Mouse (Mus musculus): ENCODE results near the gene Hoxb9.

The Hoxb9 gene

DNA sequence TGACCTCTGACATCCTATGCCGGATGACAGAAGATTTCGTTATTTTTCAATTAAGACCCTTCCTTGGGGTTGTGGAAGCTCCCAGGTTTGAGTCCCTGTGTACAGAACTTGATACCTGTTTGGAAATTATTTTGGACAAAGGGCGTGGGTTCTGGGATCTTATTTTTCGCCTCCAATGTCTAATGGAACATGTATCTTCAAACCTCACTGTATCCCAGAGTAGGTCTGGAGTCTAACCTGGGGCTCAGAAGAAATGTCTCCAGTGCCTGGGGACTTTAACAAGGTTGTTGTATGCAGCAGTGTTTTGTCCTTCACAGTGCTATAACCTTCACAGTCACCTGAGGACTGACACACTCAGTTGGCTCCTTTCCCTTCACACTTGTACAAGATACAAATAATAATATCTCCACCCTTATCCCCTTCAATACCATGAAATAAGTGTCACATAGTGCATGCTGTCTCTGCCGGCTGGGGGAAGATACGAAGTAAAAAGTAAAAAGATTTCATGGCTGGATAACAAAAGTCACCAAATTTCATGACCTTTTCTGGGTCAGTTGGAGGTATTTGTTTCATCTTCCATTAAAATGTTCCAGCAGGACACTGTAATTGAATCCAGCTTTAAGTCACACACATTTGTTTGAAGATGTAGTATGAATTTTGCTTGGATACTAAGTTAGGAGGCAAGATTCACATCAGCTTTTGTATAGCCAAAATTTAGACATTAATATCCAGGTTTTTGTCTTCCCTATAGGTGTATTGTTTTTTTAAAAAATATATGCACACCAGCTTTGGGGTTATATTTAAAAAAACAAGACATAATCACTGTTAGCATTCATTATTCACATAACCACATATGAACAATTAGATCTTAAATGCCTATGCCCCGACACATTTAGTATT lies 4.0 kb upstream of the Hoxb9 start:
- DNase-seq: no peak

DNA sequence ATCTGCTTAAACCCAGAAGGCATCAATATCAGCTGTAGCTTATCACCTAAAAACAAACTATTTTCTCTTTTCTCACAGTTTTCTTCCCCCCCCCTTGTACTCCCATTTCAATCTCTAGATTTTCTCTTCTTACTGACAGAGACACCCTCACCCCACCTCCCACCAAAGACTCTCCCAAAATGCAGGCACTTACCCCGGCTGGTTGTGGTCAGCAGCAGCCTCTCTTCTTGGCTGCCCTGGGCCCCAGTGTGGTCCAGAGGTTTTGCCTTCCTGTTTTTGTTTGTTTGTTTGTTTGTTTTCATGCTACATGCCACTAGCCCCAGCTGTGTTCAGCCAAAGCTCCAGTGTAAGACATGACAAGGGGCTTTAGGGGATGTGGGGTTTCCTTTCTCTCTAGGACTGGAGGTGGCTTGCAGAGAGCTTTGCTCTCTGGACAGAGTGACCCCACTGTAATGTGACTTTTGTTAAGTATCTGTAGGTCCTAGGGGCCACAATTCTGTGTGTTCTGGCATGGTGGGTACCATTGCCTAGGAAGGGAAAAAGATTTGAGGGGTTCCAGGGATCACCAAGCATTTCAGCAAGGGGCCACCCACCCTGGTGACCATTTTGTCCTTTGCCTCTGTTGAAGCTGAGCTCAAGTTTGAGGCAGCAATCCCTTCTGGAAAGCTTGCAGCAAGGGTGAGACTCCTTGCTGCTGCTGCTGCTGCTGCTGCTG lies 3.1 kb upstream of the Hoxb9 start:
- no peak for DNase-seq

GRCm38 (mm10) chr11:96269869-96270268 lies 1.4 kb upstream of the Hoxb9 start:
- no peak for DNase-seq

GRCm38 (mm10) chr11:96271541-96272011 lies 319 bp downstream of the Hoxb9 start:
- no peak for DNase-seq

DNA sequence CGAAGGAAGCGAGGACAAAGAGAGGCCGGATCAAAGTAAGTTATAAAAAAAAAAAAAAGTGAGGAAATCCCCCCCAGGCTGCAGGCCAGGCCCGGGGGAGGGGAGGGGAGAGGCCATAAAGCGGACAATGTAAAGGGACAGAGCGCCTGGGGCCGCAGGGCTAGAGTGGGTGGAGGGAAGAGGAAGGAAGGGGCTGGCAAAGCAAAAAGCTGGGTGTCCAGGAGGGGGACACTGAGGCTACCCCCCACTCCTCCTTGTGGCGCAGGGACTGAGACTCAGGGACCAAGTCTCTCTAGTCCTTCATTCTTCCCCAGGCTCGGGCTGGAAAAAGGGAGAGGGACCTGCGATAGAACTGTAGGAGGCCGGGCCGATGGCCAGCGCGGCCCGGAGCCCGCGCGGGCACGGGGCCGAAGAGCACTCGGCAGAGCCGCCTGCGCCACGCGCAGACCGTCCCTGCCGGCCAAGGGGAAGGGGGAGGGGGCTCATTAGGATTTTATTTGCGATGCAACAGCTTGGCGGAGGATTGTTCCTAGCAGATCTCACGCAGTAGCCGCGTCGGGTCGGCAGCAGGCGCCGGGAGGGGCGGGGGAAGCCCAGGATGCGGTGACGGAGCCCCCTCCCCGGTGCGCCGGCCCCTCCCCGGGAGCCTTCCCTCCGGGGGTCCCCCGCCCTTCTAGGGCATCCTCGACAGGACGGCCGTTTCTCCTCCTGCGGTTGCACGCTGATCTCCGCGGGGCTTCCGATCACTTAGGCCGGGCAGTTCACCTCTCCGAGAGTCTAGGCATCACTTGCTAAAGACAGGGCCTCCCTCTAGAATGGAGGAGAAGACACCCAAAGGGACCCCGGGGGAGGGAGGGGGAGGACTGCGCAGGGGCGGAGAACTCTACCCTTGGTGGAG lies 1.0 kb downstream of the Hoxb9 start:
- no peak for DNase-seq

DNA sequence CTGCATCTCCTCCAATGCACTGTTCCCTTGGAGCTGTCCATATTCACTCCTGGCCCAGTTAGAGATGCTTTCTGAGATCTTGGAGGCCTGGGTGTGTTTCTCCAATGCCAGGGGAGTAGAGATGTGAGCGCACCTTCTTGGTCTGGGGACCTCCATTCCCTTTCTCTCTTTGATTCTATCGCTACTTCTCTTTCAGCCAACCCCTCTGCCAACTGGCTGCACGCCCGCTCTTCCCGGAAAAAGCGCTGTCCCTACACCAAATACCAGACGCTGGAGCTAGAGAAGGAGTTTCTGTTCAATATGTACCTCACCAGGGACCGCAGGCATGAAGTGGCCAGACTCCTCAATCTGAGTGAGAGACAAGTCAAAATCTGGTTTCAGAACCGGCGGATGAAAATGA lies 3.2 kb downstream of the Hoxb9 start:
- no peak for DNase-seq

GRCm38 (mm10) chr11:96275896-96276295 lies 4.6 kb downstream of the Hoxb9 start:
- no peak for DNase-seq

DNA sequence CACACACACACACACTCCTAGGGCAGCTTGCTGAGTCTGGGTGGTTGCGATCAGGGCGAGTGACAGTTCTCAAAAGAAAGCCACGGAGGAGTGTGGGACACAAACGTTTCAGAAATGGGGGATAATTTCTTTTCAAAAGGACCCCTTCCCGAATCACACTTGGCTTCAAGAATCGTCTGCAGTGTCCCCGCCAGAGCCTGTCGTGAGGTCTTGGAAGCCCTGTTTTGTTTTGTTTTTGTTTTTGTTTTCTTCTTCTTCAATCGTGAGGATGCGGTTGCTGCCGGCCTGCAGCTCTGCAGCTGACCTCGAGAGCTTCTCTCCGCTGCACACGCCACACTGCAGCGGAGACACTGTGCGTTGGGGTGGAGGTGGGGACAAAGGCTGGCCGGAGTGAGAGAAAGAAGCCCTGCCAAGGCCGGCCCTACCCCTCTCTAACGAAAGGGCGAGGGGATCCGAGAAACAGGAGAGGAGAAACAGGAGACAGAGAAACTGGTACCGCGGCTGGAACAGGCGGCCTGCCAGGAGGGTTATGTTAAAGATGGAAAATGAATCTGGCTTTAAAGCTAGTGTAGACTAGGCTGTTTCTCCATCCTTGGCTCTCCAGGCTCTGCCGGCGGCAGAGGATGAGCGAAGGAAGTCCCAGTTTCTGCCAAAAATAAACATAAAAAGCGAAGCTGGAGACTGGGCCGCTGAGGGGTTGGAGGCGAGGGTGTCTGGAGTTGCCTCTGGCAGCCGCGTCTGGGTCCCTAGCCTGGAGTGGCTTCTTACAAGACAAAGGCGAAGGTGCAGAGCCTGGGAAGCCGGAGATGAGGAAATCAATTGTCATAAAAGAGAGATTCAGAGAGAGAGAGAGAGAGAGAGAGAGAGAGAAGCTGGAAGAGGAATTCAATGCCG lies 6.1 kb downstream of the Hoxb9 start:
- DNase-seq: no peak

- no peak for DNase-seq
Measured at GRCm38 (mm10) chr11:96278324-96278723, 7.1 kb downstream of the Hoxb9 start.

- peak; percentile 92 for DNase-seq
Measured at GRCm38 (mm10) chr11:96278773-96279172, 7.5 kb downstream of the Hoxb9 start.

DNA sequence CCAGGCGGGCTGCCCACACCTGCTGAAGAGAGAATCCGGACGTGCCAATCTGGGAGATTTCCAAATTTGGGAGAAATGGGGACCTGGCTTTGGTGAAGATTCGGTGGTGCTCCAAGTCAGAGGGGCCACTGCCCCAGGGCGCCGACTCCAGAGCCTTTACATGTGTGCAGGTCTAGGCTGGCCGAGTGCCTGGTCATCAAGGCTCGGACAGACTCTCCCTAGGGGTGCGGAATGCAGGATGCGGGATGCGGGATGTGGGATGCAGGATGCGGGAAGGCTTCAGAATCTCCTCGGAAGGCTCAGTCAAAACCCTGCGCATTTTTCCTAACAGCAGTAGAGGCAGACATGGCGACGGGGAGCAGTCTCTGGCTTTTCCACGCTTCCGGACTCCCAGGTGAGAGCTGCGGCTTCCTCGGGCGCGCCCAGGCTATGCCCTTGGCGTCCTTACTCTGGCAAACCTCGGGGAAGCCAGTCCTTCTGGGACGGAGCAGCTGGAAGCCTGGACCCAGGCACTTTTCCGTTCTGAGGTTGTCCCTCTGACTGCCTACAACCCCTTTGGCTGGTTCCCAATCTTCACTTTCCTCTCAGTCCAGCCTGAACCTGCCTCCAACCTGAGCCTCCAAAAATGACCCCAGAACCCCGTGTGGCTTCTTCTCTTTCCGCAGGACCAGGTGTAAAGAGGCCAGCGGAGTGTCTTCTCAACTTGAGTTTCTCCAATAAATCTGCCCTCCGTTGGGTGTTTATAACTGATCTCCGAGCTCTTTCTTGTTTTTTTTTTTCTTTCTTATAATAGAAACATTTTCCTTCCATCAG lies 8.4 kb downstream of the Hoxb9 start:
- no peak for DNase-seq

DNA sequence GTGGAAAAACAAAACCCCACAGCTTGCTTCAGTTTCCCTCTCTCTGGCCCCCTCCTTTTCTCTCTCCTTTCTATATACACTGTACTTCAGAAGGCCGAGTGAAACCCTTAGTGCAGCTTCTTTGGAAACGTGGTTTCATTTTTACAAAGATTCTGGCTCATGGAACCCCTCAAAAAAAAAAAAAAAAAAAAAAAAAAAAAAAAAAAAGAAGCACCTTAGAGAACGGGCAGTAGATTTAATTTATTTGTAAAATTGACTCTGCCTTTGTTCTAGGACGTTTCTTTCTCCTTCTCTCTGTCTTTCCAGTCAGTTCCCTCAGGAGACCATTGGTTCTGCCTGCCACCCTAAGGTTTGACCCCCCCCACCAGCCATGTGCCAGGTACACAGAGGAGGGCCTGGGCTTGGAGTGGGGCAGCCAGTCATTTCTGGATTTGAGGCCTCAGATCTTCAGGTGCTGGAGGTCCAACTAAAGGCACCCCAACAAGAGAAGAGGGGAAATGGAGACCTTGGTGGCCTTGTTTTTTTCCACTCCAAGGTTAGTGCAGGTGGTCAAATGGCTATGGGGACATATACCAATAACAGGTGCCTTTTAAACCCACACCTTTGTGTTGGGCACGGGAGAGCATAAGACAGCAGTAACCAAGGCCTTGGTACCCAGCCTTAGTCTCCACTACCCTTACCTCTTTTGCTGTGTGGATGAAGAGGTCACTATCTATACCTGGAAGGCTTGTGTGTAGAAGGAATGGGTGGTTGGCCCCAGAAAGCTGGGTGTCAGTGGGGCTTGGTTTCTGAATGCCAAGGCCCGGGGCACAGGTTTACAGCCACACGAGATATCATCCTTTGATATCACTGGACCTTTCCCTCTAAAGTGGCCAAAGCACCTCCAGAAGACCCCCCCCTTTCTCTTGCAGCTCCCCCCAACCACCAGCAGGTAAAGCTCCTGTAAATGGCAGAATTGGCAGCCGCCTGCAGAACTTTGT lies 9.4 kb downstream of the Hoxb9 start:
- no peak for DNase-seq

DNA sequence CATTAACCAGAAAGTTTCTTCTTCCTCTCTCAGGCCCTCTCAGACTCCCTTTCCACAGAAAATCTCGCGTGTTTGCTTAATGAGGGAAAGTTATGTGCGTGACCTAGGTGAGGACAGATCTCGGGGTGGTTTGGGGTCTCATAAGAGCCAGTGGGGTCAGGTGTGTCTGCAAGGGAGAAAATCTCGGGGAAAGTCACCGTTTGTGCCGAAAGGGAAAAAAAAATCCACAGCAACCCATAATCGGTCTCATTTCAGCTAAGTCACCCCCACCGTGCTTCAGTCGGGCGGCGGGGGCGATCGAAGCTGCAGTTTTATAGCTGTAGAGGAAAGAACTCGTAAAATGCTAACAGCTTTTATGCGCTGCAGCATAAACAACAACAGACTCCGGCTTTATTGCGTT lies 10.1 kb downstream of the Hoxb9 start:
- DNase-seq: no peak

GRCm38 (mm10) chr11:96281855-96282570 lies 10.8 kb downstream of the Hoxb9 start, which contains the start of gene Hoxb8:
Hoxb8 (plus strand) TSS chr11:96281905.
- no peak for DNase-seq

- DNase-seq: no peak
Measured at GRCm38 (mm10) chr11:96282795-96283430, 11.7 kb downstream of the Hoxb9 start.

- DNase-seq: peak; percentile 63
Measured at GRCm38 (mm10) chr11:96284041-96284749, 12.9 kb downstream of the Hoxb9 start.
